Mouse (Mus musculus): ENCODE results near the gene Gm8369.
"Not testable (repeated sequence)": the region's sequence is repeated elsewhere in the genome, so short reads cannot be mapped to it uniquely, and the experiment has no call there.

Gene Gm8369

GRCm38 (mm10) chr19:11516246-11516645, 30.5 kb downstream of the Gm8369 start, which contains the start of gene Ms4a6b:
Gene Ms4a6b, plus strand, starts transcription at chr19:11516512.
- no peak for DNase-seq (ENCODE audit: low read depth, low spot score)

- no peak for DNase-seq (ENCODE audit: low read depth, low spot score)
Observed at GRCm38 (mm10) chr19:11516845-11517244, 31.1 kb downstream of the Gm8369 start.

GRCm38 (mm10) chr19:11517373-11517772, 31.6 kb downstream of the Gm8369 start:
- DNase-seq (ENCODE audit: low read depth, low spot score), result not testable (repeated sequence)

GRCm38 (mm10) chr19:11518356-11518755, 32.6 kb downstream of the Gm8369 start:
- not testable (repeated sequence) for DNase-seq (ENCODE audit: low read depth, low spot score)

- DNase-seq (ENCODE audit: low read depth, low spot score), result no peak
Observed at GRCm38 (mm10) chr19:11520146-11520545, 34.4 kb downstream of the Gm8369 start.

GRCm38 (mm10) chr19:11533421-11533820, 47.7 kb downstream of the Gm8369 start:
- no peak for DNase-seq (ENCODE audit: low read depth, low spot score)

GRCm38 (mm10) chr19:11533888-11534445, 48.2 kb downstream of the Gm8369 start:
- DNase-seq (ENCODE audit: low read depth, low spot score), result no peak

GRCm38 (mm10) chr19:11536593-11536992, 50.9 kb downstream of the Gm8369 start, which contains the start of gene Ms4a4d:
Gene Ms4a4d, plus strand, starts transcription at chr19:11536801.
- DNase-seq (ENCODE audit: low read depth, low spot score), result peak; percentile 56

GRCm38 (mm10) chr19:11537336-11537735, 51.6 kb downstream of the Gm8369 start:
- DNase-seq (ENCODE audit: low read depth, low spot score), result peak; percentile 53

- DNase-seq (ENCODE audit: low read depth, low spot score), result not testable (repeated sequence)
Observed at GRCm38 (mm10) chr19:11540166-11540821, 54.6 kb downstream of the Gm8369 start.

GRCm38 (mm10) chr19:11544383-11544782, 58.6 kb downstream of the Gm8369 start:
- DNase-seq (ENCODE audit: low read depth, low spot score), result not testable (repeated sequence)

GRCm38 (mm10) chr19:11547911-11548310, 62.2 kb downstream of the Gm8369 start:
- DNase-seq (ENCODE audit: low read depth, low spot score), result no peak

GRCm38 (mm10) chr19:11554726-11555125, 69.0 kb downstream of the Gm8369 start:
- no peak for DNase-seq (ENCODE audit: low read depth, low spot score)

- DNase-seq (ENCODE audit: low read depth, low spot score), result not testable (repeated sequence)
Observed at GRCm38 (mm10) chr19:11559560-11559959, 73.8 kb downstream of the Gm8369 start.
